Mouse (Mus musculus) adrenal gland, postnatal 36 days (tissue): ENCODE data around the gene Rhd. TPM values are rescaled to one million over a fixed set of nuclear protein-coding genes. Genes with fewer than 3 reads are reported as not detected.
"Not testable (repeated sequence)": the region's sequence is repeated elsewhere in the genome, so short reads cannot be mapped to it uniquely, and the experiment has no call there.

Experiments
- DNase-seq, 2 experiments: peaks; one replicate each; pipeline ENCODE4 v3.0.0; 2021; ENCODE audit warnings: mixed read lengths in 1 of 2
- total RNA-seq, 2 experiments: library from RNA; stranded (reverse); gene quantifications; 2 replicates each; pipeline ENCODE4 v1.2.3; 2021

The Rhd gene
- total RNA-seq, 2 experiments from 2014 or later: 0.89 TPM; not detected in 1

DNA sequence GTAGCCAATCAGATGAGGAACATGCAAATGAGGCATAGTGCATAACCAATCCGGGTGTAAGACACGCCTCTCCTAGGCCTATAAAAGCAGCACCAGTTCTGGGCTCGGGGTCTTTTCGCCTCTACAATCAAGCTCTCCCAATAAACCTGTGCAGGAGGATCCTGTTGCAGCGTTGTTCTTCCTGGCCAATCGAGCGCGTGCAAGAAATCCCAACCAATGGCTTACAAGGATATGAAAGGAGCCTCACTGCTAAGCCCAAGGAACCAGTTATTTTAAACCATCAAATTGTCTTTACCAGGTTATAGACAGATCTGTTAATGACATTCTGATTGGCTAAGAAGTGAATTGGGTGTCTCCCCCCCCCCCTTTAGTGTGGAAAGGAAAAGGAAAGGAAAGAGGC lies 47.1 kb downstream of the Rhd start:
- DNase-seq: not testable (repeated sequence)

DNA sequence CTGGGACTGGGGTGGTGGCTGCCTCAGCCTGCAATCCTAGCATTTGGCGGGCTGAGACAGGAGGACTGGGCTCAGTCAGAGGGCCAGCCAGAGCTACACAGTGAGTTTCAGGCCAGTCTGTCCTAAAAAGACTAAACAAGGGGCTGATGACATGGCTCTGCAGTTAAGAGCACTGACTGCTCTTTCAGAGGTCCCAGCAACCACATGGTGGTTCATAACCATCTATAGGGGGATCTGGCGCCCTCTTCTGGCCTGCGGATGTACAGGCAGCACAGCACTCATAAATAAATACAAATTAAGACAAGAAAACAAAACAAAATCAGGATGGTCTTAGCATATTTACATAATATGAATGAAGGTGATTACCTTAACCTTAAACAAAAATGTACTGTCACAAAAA lies 49.1 kb downstream of the Rhd start:
- peak; percentile 86 to 87 for DNase-seq

DNA sequence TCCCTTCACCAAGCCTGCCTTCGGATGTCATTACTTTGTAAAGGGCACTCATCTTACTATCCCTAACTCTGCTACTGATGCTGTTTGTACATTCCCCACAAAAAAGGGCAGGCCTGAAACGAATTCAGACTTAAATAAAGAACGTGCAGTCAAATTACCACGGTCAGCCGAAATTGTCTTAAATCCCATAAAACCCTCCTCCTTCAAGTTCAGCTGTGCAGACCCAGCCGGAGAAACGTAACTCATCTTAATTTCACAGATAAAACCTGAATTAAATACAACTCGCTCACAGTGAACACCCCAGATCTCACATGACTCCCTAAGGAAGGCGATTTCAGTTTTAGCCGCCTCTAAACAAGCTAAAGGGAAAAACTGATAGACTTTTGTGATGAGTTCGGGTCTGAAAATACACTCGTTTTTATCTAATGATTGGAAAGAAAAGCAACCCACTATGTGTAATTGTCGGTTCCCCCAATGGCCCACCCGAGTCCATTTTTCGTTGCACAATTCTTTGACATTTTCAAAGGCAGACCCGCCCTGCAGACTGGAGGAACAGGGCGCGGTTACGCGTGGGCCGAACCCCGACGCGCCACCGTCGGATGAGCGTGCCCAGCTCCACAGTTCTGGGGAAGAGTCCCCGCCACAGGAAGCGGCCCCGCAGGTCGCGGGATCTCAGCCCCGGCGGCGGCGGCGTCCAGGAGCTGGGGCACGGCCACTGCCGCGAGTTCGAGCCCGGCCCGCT lies 50.0 kb downstream of the Rhd start:
- no peak for DNase-seq

DNA sequence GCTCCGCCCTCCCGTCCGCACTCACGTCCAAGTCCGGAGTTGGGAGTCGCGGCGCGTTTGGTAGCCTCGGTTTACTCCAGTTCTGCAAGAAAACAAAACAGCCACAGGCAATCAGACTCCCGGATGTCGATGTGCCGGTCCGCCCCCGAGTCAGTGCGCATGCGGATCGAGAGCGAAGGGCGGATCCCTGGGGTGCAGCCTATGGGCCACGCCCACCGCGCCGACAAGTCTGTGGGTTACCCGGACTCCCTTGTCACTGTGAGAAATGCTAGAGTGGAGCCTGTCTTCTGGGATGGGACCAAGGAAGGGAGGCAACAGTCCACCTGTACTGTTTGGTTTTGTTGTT lies 50.5 kb downstream of the Rhd start, which contains the start of gene Tmem50a:
Tmem50a (minus strand) TSS at position 161 of the 346 bp plus-strand sequence.
- DNase-seq: peak; percentile 98

DNA sequence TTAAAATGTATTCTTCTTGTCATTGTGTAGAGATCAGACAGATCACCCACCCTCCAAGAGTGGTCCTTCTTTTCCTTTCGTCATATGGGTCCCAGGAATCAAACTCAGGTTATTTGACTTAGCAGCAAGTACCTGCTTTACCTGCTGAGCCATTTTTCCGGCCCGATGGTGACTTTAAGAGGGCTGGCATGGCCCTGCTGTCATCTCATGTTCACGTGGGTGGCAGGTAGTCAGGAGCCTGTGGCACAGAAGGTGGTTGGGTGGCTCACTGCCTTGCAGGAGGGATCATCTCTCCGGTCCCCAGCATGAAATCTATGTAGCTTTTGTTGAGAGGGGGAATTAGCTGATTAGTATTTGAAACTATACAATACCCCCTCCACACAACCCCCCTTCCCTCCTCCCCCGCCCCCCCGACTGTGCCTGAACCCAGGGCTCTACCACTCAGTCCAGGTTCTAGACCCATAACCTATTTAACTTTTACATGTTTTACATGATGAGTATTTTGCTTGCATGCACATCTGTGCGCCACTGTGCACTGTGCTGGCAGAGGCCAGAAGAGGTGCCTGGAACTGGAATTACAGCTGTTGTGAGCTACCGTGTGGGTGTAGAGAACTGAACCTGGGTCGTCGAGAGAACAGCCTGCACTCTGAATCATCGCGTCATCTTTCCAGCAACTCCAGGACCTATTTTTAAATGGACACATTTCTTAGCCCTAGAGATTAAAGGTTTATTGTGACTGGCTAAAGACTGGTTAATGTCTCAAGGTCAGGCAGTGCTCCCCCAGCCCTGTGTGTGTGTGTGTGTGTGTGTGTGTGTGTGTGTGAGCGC lies 51.1 kb downstream of the Rhd start:
- no peak for DNase-seq

DNA sequence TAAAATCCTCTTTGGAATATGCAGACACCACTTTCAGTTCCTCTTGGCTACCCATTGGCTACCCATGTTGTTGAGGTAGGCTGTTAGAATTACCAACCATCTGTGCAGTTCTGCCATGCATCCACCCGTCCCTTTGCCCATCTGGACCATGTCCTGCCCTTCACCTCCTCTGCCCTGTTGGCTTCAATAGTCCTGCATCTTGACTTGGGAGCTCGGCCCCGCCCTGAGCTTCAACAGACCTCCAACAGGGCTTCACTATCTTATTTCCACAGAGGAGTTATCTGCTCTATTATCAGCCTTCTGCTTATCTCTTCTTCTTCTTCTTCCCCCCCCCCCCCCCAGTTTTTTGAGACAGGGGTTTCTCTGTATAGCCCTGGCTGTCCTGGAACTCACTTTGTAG lies 52.9 kb downstream of the Rhd start:
- DNase-seq: no peak

DNA sequence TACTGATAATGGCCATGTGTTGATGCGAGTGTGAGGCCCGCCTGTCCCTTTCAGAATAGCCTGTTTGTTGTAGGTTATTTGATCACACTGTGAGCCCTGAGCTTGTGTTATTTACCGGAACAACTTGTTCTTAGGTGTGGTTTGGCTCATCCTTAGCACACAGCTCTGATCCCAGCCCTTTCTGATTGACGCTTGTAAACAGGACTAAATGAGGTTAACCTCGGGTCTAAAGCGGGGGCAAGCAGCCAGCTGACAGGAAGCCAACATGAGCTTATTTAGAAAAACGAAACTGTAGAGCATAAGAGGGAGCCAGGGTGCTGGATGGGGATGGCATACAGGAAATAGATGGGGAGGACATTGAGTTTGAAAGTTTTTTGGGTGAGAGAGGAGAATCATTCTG lies 54.0 kb downstream of the Rhd start:
- peak; percentile 74 to 77 for DNase-seq

DNA sequence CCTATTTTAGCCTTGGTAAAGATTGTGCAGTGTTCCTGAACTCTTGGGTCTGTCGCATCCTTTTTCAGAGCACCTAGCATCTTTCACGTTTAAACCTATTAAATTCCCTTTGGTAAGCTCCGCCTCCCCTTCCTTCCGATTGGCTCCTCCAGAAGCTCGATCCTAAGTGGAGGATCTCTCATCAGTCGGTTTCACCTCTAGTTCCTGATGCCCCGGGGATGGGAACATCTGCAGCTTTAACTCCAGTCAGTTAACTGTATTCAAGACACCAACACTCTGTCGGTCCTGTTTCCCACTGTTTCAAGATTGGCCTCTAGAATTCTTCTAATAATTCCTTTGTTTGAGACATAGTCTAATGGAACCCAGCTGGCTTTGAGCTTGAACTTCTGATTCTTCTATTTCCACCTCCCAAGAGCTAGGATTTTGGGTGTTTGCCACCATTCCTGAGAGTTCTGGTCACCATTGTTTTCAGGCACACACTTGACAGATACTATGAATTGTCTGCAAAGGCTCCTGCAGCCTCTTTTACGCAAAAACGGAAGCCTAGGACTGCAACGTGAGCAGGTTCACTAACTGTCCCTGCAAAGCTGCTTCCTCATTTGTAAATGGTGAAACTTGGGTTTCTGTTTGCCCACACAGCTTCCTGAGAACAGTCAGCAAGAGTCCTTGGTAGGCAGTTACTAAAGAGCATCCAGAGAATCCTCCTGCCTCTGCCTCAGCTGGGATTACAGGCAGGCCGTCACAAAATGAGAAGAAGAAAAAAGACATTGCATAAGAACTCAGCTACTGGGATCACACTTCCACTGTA lies 55.6 kb downstream of the Rhd start:
- DNase-seq: no peak

DNA sequence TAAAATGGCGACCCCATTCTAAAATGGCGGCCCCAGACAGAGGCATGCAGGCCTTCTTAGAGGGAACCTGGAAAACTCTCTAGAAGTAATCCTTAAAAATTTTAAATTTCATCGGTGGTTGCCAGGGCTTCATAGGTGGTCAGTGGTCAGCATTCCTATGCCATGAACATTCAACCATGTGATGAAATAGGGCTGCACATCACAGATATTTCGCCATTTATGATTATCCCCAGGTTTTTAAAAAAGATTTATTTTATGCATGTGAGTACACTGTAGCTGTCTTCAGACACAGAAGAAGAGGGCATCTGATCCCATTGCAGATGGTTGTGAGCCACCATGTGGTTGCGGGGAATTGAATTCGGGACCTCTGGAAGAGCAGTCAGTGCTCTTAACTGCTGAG lies 56.3 kb downstream of the Rhd start:
- DNase-seq: no peak

DNA sequence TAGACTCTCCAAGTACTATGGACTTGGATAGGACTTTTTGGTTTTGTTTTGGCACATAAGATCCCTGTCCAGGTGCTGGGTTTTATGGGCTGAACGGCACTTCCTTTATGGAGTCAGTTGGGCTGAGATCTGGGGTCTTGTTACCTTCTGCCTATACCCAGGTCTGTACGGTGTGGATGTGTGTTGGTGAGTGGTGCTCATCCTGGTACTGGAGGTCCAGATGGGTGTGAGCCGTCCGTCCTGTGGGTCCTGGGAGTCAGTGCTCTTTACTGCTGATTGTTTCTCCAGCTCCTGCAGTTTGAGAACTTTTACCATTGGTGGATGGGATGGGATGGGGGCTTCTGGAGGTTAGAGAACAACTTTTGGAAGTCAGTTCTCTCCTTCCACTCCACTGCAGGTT lies 57.4 kb downstream of the Rhd start:
- DNase-seq: no peak

DNA sequence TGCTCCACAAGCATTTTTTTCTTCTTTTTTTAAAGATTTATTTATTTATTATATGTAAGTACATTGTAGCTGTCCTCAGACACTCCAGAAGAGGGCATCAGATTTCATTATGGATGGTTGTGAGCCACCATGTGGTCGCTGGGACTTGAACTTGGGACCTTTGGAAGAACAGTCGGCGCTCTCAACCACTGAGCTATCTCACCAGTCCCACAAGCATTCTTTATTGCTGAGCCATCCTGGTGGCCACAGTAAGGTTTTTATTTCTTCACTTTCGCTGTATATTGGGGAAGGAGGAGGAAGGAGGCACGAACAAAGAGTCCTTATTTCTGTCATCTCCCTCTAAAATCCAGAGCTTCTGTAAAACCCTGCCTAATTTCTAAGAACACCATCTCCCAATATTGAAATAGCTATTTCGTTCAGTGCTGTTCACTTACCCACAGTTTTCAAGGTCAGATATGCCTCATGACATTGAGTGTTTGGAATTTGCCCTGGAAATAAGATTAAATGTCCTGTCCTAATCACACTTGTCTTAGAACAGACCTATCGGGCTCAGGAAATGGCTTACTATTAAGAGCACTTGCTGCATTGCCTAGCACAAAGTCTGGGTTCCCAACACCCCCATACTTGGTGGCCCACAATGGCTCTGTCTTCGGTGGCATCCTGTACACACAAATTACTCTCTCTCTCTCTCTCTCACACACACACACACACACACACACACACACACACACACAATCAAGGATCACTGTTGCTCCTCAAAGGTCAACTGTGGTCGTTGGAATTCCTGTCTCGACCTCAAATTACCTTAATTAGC lies 58.0 kb downstream of the Rhd start:
- peak; percentile 28 to 37 for DNase-seq

DNA sequence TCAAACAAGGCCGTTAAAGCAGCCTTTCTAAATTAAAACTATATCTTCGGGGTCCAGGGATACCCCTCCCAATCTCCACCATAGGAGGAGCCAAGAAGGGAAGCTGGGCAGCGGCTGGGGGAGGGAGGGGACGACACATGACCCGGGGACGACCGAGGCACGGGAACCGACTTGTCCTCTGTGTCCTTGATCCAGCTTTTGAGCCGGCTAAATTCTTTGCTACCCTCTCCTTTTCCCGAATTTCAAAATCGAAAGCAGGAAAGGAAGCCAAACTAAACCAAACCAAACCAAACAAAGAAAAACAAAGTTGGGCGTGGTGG lies 58.5 kb downstream of the Rhd start:
- peak; percentile 80 to 89 for DNase-seq

DNA sequence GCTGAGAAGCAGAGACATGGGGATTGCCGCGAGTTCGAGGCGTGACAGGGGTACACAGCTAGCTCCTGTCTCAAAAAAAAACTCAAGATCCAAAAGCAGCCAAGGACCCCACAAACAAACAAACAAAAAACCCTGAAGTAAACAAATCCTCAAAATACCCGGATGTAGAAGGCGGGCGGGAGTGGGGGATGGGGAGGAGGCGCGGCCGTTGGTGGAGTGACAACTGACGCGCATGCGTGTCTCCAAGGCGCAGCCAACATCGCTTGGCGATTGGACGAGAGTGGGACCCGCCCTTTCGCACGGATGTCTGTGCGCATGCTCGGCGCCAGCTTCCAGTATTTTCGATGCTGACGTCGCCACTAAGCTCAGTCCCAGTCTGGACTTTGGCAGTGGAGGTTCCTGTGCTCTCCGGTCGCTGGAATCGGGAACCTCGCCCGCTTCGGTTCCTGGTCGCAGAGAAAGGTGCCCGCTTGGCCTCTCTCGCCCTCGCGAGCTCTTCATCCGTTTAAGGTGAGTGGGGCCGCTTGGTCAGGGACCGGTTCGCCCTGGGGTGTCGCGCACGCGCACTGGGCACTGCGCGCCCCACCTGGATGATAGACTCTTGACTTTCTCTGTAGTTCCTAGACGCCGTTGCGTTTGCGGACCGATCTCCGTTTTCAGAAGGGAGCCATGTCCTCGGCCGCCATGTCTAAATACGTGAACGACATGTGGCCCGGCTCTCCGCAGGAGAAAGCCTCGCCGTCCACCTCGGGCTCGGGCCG lies 59.1 kb downstream of the Rhd start, which contains the start of gene Rsrp1:
Rsrp1 (plus strand) TSS at position 335 of the 761 bp plus-strand sequence.
- DNase-seq: peak; percentile 97

DNA sequence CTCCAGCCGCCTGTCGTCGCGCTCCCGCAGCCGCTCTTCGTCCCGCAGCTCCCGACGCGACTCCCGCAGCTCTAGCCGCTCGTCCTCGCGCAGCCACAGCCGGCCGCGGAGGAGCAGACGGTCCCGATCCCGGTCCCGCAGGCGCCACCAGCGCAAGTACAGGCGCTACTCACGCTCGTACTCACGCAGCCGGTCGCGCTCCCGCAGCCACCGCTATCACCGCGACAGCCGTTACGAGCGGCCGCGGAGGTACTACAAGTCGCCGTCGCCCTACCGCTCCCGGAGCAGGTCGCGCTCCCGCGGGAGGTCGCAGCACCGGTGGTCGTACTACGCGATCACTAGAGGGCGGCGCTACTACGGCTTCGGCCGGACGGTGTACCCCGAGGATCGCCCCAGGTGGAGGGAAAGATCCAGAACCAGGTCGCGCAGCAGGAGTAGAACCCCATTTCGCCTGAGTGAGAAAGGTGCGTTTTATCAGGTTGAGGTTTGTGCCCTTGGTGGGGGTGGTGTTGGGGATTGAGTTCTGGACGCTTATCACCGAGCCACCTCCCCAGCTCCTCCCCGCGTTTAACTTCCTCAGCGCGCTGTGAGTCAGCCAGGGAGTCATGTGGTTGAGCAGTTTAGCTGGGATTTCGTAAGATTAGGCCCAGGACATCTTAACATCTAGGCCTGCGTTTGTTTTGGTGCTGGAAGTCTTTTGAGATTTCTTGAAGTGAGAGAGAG lies 59.8 kb downstream of the Rhd start:
- DNase-seq: peak; percentile 85 to 86

DNA sequence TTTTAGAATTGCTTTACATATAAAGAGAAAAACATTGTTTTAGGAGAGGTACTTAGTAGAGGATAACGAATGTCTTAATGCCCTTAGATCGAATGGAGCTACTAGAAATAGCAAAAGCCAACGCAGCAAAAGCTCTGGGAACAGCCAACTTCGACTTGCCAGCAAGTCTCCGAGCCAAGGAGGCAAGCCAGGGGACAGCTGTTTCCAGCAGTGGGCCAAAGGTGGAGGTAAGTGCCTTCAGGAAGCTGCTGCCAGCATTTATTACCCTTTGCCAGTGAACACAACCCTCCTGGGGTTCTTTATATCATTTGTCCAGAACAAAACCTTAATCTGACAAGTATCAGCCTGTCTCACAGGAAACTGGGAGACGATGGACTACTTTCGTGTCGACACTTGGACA lies 60.9 kb downstream of the Rhd start:
- peak; percentile 17 to 49 for DNase-seq

DNA sequence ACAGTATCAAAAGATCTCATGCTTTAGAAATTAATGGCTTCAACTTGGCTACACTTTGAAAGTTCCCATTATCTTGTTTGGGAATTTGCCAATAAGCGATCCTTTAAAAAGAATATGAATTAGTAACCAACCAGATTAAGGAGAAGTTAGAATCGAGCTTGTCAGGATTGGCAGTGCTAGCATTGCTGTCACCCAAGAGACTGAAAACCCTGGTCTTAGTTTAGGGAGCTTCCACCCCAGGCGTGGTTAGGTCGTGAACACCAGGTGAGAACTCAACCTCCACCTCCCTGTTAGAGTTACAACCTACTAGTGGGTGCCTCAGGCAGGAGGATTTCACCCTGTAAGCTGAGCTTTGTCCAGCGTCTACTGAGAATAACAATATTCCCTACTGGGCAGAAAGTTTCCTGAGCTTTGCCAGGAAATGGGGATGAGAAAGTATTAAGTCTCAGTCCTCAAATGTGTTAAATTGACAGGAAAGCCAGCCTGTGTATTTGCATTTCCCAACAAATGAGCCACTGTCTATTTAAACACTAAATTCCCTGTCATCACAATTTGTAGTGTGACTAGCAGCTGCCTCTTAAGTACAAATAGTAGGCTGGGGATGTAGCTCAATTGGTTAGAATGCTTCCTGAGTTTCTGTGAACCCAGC lies 63.6 kb downstream of the Rhd start:
- DNase-seq: no peak

DNA sequence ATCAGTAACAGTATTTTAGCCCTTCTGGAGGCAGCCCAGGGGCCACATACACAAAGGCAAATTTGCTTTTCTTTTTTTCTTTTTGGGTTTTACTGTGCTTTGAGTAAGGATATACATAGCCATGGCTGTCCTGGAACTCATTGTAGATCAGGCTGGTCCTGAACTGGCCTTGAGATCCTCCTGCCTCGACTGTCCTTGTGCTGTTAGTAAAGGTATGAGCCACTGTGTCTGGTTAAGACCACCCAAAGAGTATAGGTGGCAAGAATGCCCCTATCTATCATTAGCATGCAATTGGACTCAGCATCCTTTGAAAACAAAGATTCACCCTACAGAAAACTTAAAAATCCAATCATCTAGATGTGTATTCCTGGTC lies 64.1 kb downstream of the Rhd start:
- no peak for DNase-seq

DNA sequence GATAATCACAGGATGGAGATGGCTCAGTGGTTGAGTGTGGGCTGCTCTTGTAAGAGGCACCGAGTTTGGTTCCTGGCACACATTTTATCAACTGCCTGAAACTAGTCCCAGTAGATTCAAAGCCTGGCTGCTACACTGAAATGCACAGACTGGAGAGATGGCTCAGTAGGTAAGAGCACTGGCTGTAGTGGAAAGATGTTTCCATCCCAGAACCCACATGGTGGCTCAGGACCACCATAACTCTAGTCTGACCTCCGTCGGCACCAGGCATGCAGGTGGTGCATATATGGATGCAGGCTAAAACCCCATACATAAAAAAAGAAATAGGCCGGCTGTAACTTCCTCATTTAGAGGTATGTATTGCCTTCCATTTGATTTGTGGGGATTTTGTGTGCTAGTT lies 65.2 kb downstream of the Rhd start:
- DNase-seq: no peak

DNA sequence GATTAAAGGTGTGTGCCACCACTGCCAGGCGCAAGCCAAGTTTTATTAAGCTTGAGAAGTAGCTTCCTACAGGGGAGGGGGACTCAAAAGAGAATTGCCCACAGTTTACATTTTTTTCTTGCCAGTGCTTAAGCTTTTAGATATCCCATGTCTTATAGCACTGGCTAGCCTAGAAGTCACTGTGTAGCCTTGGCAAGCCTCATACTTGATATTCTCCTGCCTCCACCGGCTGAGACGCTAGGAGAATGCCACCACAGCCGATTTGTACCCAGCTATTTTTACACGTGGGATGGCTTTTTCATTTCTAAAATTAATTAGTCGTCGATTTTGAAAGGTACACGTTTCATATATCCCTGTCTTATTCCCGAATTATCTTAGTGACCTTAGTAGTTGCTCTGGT lies 65.9 kb downstream of the Rhd start:
- DNase-seq: no peak
